8 mouse cellular contexts compared by ENCODE assay signal in the genomic region with DNA sequence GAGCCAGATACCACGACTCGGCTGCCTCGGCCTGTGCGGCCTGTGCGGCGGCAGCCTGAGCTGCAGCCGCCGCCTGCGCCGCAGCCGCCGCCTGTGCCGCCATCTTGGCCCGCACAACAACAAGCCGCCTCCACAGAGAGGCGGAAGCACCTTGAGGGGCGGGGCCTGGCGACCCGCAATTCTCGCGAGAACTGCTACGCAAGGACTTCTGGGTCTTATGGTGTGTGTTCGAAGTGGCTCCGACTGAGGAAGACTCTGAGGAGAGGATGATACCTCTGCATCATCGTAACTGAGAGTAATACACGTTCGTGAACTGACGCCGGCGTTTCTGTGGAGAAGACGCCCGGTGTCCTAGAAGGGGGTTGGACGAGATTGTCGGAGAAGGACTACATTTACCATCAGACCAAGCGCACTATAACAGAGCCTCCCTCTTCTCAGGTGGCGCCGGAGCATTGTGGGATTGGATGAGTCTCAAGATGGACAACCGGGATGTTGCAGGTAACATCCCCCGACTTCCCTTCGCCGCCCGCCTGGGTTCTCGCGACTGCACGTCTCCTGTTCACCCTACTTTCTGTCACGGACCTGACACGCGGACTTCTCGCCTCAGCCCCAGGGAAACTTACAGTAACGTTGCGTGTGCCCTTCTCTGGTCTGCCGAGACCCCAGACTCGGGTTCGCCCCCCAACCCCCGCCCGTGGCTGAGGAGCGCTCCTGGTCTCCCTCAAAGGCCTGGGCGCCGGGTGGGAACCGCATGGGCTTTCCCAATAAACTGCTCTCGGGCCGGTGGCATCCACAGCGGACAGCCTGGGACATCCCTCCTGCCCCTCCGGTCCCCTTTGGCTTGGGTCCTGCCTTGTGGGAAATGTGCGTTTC. TPM values are rescaled to one million over a fixed set of nuclear protein-coding genes. Genes with fewer than 3 reads are reported as not detected.
DNase-seq lines count a peak whose midpoint lies in the region; ATAC-seq lines count a peak whose summit lies in the region.

A gene (minus strand): TSS at position 152 of the 873 bp plus-strand sequence.
A gene (plus strand): TSS at position 231 of the 873 bp plus-strand sequence.

- H3K4me1 ChIP-seq in hindbrain, embryonic 14.5 days (replicated peaks; ENCODE audit: control insufficient read depth, insufficient read depth, low read length) = peaks cover 29% of the 10 kb centered on the region

- H3K9me3 ChIP-seq in hindbrain, embryonic 14.5 days (ENCODE audit: control insufficient read depth, low read length) = no peaks in the 10 kb centered on the region

- DNase-seq in R1 (ENCODE audit: low read depth, low spot score) = peak; percentile 98
- peak; percentile 98 for DNase-seq in cerebellum, postnatal 25 days
- peak; percentile 88 to 91 for DNase-seq in frontal cortex, postnatal 25 days (ENCODE audit: low spot score in 2 of 2)
- peak; percentile 98 for DNase-seq in hindbrain, embryonic 14.5 days (ENCODE audit: low spot score)
- DNase-seq in layer of hippocampus, postnatal 36 days = peak; percentile 94 to 96
- peak; percentile 97 for DNase-seq in lung, postnatal 36 days
- peak; percentile 98 for DNase-seq in retina, postnatal 1 day
- peak; percentile 91 to 93 for DNase-seq in urinary bladder, adult 18-20 months (ENCODE audit: low spot score in 2 of 2)

- peak within 1 kb of the TSS; percentile 88 for H3K27ac ChIP-seq in hindbrain, embryonic 14.5 days

- peak within 1 kb of the TSS; percentile 98 for H3K9ac ChIP-seq in hindbrain, embryonic 14.5 days

- ATAC-seq in hindbrain, embryonic 14.5 days (ENCODE audit: low FRiP score) = peak; percentile 97

- H3K36me3 ChIP-seq in hindbrain, embryonic 14.5 days (replicated peaks; ENCODE audit: control insufficient read depth, insufficient read depth) = peaks cover 9% of the 10 kb centered on the region; the same call in 1 of the 2 replicates

- peak within 1 kb of the TSS; percentile 96 for H3K4me2 ChIP-seq in hindbrain, embryonic 14.5 days (replicated peaks)

- H3K27me3 ChIP-seq in hindbrain, embryonic 14.5 days (ENCODE audit: control insufficient read depth, insufficient read depth, low read length) = no peaks in the 10 kb centered on the region

- peak within 1 kb of the TSS; percentile 99 for H3K4me3 ChIP-seq in hindbrain, embryonic 14.5 days (replicated peaks; ENCODE audit: low read length)

- under 1% methylated on average over 65 of the region's 65 CpGs for WGBS in hindbrain, embryonic 14.5 days

RNA-seq across cellular contexts. Expression of the first gene that starts in this region (rescaled TPM):
- polyA plus RNA-seq in hindbrain, embryonic 14.5 days (2014; fragmentation: Nextera tagmentation; extraction: Ambion mirVana) = 69.3 and 69.4 TPM in 2 replicates
- 10 to 100 TPM; 77.3 to 80.9 TPM for total RNA-seq in layer of hippocampus, postnatal 36 days (2021)

RNA-seq across cellular contexts. Expression of the second gene that starts in this region (rescaled TPM):
- polyA plus RNA-seq in hindbrain, embryonic 14.5 days (2014; fragmentation: Nextera tagmentation; extraction: Ambion mirVana) = 40.3 and 44.8 TPM in 2 replicates
- 10 to 100 TPM; 47.0 to 51.3 TPM for total RNA-seq in layer of hippocampus, postnatal 36 days (2021)

Comparison
In these comparisons a context has a peak if more than half of its experiments do, and no peak if none do; other contexts are left out.
1. Peak in every context shown above with its lines: DNase-seq, ATAC-seq, H3K4me3 ChIP-seq and H3K27ac ChIP-seq.